Mouse (Mus musculus): ENCODE measurements around the gene Mrm3. TPM values are rescaled to one million over a fixed set of nuclear protein-coding genes. Genes with fewer than 3 reads are reported as not detected.
A peak's percentile ranks its signal among the peaks of the same experiment; 100 is the strongest.

Mrm3 gene
- polyA plus RNA-seq, 1 experiment from 2014 or later, result 17.1 TPM

DNA sequence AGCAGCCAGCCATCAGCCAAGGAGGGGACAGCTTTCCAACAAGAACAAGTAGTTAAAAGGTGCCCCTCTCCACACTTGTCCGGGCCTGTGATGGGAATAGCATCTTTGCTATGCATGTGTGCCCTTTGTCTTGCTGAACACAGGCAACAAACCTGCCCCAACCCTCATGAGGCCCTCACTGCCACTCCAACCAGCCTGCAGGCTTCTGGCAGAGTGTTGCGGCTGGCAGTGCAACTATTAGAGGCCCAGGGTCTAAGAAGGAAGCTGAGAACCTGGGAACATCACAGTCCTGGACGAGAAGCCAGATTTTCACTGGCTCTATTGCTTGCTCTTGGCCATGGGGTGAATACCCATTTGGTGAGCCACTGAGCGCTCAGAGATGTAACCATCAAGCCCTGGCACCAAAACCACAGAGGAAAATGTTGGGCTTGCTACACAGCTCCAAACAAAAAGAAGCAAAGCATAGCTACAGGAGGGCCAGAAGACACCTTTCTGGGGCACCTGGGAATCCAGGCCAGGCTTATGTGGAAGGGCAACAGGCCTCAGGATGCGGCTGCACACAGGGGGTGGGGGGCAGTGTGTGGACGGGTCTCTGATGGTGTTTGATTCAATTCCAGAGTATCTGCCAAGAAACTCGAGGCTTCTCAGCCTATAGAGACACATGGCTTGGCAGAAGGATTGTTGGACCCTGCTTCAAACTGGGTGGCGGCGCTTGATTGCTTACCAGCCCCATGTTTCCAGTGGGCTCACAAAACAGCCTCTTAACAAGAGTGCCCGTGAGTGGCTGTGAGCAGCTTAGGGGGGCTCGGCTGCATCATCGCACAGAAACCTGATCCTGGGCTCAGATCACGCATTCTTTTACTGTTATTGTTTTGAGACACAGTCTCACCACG, 35.7 kb downstream of the Mrm3 start:
- ATAC-seq (ENCODE audit: low FRiP score, low read depth), result no peak
- no peak overlapping the region for H3K27ac ChIP-seq
- peaks cover 10% of the 10 kb centered on the region for H3K4me1 ChIP-seq
- H3K36me3 ChIP-seq, result peaks cover 7% of the 10 kb centered on the region
- H3K27me3 ChIP-seq (replicated peaks), result no peaks in the 10 kb centered on the region
- WGBS, result 66% methylated on average over 14 of the region's 14 CpGs
- no peak overlapping the region for H3K4me2 ChIP-seq (replicated peaks)
- H3K4me3 ChIP-seq, result no peak overlapping the region
- H3K9ac ChIP-seq, result no peak overlapping the region
- no peaks in the 10 kb centered on the region for H3K9me3 ChIP-seq

DNA sequence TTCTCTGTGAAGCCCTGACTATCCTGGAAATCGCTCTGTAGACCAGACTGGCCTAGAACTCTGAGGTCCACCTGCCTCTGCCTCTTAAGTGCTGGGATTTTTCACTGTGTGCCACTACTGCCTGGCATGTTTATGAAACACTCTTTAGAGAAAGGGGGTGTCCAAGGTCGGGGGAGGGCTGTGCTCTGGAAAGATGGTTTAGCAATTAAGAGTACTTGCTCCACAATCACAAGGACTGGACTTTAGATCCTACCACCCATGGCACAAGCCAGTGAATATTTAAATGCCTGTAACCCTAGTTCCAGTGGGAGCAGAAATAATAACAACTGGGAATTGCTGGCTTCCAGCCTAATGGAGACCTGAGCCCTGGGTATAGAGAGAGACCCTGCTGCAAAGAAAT, 36.5 kb downstream of the Mrm3 start:
- Histone ChIP-seq H3K4me2 (replicated peaks) (no peak overlapping the region), H3K9ac (no peak overlapping the region), H3K36me3 (peaks cover 5% of the 10 kb centered on the region; the same call in 1 of the 2 replicates), H3K27ac (no peak overlapping the region), H3K9me3 (no peaks in the 10 kb centered on the region), H3K4me1 (peaks cover 16% of the 10 kb centered on the region), H3K27me3 (replicated peaks) (no peaks in the 10 kb centered on the region), H3K4me3 (no peak overlapping the region)
- no peak for ATAC-seq (ENCODE audit: low FRiP score, low read depth)
- 80% methylated on average over 2 of the region's 2 CpGs for WGBS

GRCm38 (mm10) chr11:76283841-76284240, 40.3 kb downstream of the Mrm3 start:
- Histone ChIP-seq H3K36me3 (no peaks in the 10 kb centered on the region), H3K4me2 (replicated peaks) (no peak overlapping the region), H3K9ac (no peak overlapping the region), H3K4me3 (no peak overlapping the region), H3K4me1 (peaks cover 43% of the 10 kb centered on the region), H3K9me3 (no peaks in the 10 kb centered on the region), H3K27me3 (replicated peaks) (no peaks in the 10 kb centered on the region), H3K27ac (no peak overlapping the region)
- 93% methylated on average over 6 of the region's 6 CpGs for WGBS
- ATAC-seq (ENCODE audit: low FRiP score, low read depth), result no peak

GRCm38 (mm10) chr11:76285431-76286075, 42.0 kb downstream of the Mrm3 start:
- no peaks in the 10 kb centered on the region for H3K9me3 ChIP-seq
- no peak for ATAC-seq (ENCODE audit: low FRiP score, low read depth)
- peaks cover 49% of the 10 kb centered on the region for H3K4me1 ChIP-seq
- H3K27me3 ChIP-seq (replicated peaks), result no peaks in the 10 kb centered on the region
- no peak overlapping the region for H3K9ac ChIP-seq
- H3K27ac ChIP-seq, result no peak overlapping the region
- WGBS, result 65% methylated on average over 7 of the region's 7 CpGs
- no peak overlapping the region for H3K4me2 ChIP-seq (replicated peaks)
- no peaks in the 10 kb centered on the region for H3K36me3 ChIP-seq
- H3K4me3 ChIP-seq, result no peak overlapping the region

DNA sequence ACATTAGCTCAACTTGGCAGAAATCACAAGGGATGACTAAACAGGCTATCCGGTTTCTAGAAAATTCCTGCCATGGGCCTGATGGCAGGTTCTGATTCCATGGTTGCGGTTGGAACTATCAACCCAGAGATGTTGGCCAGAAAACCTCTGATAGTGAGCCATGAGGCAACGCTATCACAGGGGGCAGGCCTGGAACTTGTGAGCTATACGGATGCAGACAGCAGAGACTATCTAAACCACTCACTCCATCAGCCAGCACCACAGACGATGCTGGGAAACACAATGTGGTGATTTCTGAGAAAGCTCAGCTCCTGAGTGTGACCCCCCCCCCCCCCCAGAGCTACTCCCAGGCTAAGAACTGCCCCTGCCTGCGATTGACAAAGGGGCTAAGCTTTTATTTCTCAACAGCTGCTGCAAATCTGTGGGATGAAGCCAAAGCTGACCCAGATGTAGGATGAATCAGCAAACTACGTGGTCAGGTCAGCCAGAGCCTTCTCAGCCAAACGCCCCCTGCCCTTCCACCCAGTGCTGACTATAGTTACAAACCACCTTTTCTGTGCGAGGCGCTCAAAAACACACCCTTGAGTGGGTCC, 43.1 kb downstream of the Mrm3 start:
- Histone ChIP-seq H3K4me1 (peaks cover 54% of the 10 kb centered on the region), H3K4me3 (no peak overlapping the region), H3K9me3 (no peaks in the 10 kb centered on the region), H3K27ac (no peak overlapping the region), H3K9ac (no peak overlapping the region), H3K4me2 (replicated peaks) (no peak overlapping the region), H3K36me3 (no peaks in the 10 kb centered on the region), H3K27me3 (replicated peaks) (no peaks in the 10 kb centered on the region)
- WGBS, result 67% methylated on average over 10 of the region's 10 CpGs
- no peak for ATAC-seq (ENCODE audit: low FRiP score, low read depth)

GRCm38 (mm10) chr11:76287301-76287700, 43.8 kb downstream of the Mrm3 start:
- Histone ChIP-seq H3K4me1 (peaks cover 56% of the 10 kb centered on the region), H3K4me2 (replicated peaks) (no peak overlapping the region), H3K9me3 (no peaks in the 10 kb centered on the region), H3K27me3 (replicated peaks) (no peaks in the 10 kb centered on the region), H3K4me3 (no peak overlapping the region), H3K36me3 (no peaks in the 10 kb centered on the region; the same call in 1 of the 2 replicates), H3K27ac (no peak overlapping the region), H3K9ac (no peak overlapping the region)
- ATAC-seq (ENCODE audit: low FRiP score, low read depth), result no peak
- 38% methylated on average over 10 of the region's 10 CpGs for WGBS

DNA sequence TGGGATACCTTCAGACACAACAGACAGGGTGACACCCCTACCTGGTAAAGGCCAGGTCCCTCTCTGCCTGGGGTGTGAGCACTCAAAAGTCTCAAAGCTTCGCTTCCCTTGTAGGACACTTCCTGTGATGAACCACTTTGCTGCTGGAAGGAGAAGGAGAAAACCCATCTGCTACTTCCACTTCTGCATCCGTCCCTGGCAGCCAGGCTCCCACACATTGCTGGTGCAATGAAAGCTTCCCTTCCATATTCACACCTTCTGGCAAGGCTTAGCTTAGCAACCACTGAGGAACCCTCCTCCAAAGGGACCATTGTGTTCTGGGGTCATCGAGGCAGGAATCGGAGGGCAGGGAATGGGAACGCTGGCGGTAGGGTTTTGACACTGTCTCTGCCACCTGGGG, 45.1 kb downstream of the Mrm3 start:
- no peak overlapping the region for H3K27ac ChIP-seq
- ATAC-seq (ENCODE audit: low FRiP score, low read depth), result no peak

DNA sequence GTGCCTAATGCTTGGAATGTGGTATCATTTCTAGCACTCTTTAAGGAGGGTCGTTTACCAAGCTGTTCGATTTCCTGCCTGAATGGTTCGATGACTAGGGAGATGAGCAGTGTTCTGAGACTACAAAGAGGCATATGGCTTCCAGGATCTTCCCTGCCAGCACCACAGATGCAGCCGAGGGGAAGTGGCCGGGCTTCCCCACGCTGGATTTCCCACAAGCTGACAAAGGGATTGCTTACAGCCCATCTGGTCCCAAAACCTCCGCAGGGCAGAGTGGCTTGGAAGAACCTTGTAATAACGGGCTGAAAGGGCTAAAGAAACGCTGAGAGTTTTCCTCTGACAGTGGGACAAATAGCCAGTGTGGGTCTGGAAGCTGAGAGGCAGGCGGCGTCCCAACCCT, 46.9 kb downstream of the Mrm3 start:
- Histone ChIP-seq H3K4me3 (no peak overlapping the region), H3K36me3 (no peaks in the 10 kb centered on the region; the same call in 1 of the 2 replicates), H3K9ac (0 out of 2 replicates have a peak overlapping the region, but pooled peaks have one; percentile 29), H3K4me1 (peaks cover 79% of the 10 kb centered on the region), H3K27me3 (replicated peaks) (no peaks in the 10 kb centered on the region), H3K9me3 (no peaks in the 10 kb centered on the region), H3K27ac (peak overlapping the region; percentile 89), H3K4me2 (replicated peaks) (peak overlapping the region; percentile 24; the same call in 1 of the 2 replicates)
- WGBS, result 15% methylated on average over 11 of the region's 11 CpGs
- peak; percentile 64 for ATAC-seq (ENCODE audit: low FRiP score, low read depth)

More for the DNA sequence above, 45.1 kb downstream of the Mrm3 start:
- Histone ChIP-seq H3K4me3 (no peak overlapping the region), H3K9ac (no peak overlapping the region), H3K4me1 (peaks cover 69% of the 10 kb centered on the region), H3K27me3 (replicated peaks) (no peaks in the 10 kb centered on the region), H3K36me3 (no peaks in the 10 kb centered on the region; the same call in 1 of the 2 replicates), H3K9me3 (no peaks in the 10 kb centered on the region), H3K4me2 (replicated peaks) (no peak overlapping the region)
- 78% methylated on average over 6 of the region's 6 CpGs for WGBS

GRCm38 (mm10) chr11:76291960-76292359, 48.4 kb downstream of the Mrm3 start:
- no peak for ATAC-seq (ENCODE audit: low FRiP score, low read depth)
- peaks cover 79% of the 10 kb centered on the region for H3K4me1 ChIP-seq
- 0 out of 2 replicates have a peak overlapping the region, but pooled peaks have one; percentile 1 for H3K27ac ChIP-seq

DNA sequence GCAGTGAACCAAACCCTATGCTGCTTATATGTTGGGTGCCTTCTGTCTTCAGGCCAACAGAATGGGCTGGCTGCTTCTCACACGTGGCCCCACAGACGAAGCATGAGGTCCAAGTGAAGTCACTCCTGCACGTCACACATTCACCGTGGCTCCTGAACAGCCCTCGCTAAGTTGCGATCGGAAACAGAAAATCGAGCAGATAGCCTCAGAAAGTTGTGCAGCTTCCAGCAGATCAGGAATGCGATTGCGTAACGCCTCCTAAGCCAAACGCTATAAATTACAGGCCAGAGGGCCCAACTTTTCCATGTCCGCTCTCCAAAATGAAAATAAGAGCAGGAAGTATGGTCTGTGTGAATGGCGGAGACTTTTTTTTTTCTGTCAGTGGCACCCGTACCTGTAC, 48.9 kb downstream of the Mrm3 start:
- no peak for ATAC-seq (ENCODE audit: low FRiP score, low read depth)
- H3K27ac ChIP-seq, result 0 out of 2 replicates have a peak overlapping the region, but pooled peaks have one; percentile 1
- H3K4me2 ChIP-seq (replicated peaks), result peak overlapping the region; percentile 24
- no peaks in the 10 kb centered on the region for H3K27me3 ChIP-seq (replicated peaks)
- H3K9ac ChIP-seq, result no peak overlapping the region
- 71% methylated on average over 15 of the region's 15 CpGs for WGBS
- no peaks in the 10 kb centered on the region for H3K9me3 ChIP-seq
- peaks cover 79% of the 10 kb centered on the region for H3K4me1 ChIP-seq
- no peaks in the 10 kb centered on the region; the same call in 1 of the 2 replicates for H3K36me3 ChIP-seq
- H3K4me3 ChIP-seq, result no peak overlapping the region

More at GRCm38 (mm10) chr11:76291960-76292359, 48.4 kb downstream of the Mrm3 start:
- Histone ChIP-seq H3K9me3 (no peaks in the 10 kb centered on the region), H3K27me3 (replicated peaks) (no peaks in the 10 kb centered on the region), H3K4me2 (replicated peaks) (no peak overlapping the region), H3K4me3 (no peak overlapping the region), H3K9ac (no peak overlapping the region), H3K36me3 (no peaks in the 10 kb centered on the region; the same call in 1 of the 2 replicates)
- WGBS, result 73% methylated on average over 4 of the region's 4 CpGs

- ATAC-seq (ENCODE audit: low FRiP score, low read depth), result no peak
- Histone ChIP-seq H3K27me3 (replicated peaks) (no peaks in the 10 kb centered on the region), H3K4me3 (no peak overlapping the region), H3K27ac (no peak overlapping the region), H3K36me3 (no peaks in the 10 kb centered on the region; the same call in 1 of the 2 replicates), H3K9me3 (no peaks in the 10 kb centered on the region), H3K9ac (no peak overlapping the region), H3K4me1 (peaks cover 76% of the 10 kb centered on the region), H3K4me2 (replicated peaks) (peak overlapping the region; percentile 24)
- WGBS, result 66% methylated on average over 6 of the region's 6 CpGs
These were observed 49.3 kb downstream of the Mrm3 start for GRCm38 (mm10) chr11:76292831-76293230.

DNA sequence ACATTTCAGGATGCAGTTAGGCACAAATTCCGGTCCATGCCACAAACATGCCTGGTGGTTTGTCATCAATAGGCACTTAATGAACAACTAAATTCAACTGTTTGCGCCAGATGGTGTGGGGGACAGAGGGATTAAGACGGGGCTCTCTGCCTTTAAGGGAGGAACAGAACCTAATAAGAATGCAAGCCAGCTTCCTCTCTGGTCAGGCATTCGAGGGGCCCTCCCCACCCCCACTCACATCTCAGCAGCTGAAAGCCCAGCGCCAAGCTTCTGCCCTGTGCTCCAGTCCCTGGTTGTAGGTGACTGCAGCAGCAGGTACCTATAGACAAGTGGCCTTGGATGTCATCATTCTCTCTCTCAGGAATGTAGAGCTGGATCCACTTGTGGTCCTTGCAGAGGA, 50.6 kb downstream of the Mrm3 start:
- 55% methylated on average over 5 of the region's 5 CpGs for WGBS
- Histone ChIP-seq H3K4me3 (no peak overlapping the region), H3K27ac (no peak overlapping the region), H3K4me2 (replicated peaks) (no peak overlapping the region), H3K4me1 (peaks cover 74% of the 10 kb centered on the region), H3K9me3 (no peaks in the 10 kb centered on the region), H3K27me3 (replicated peaks) (no peaks in the 10 kb centered on the region), H3K36me3 (no peaks in the 10 kb centered on the region; the same call in 1 of the 2 replicates), H3K9ac (no peak overlapping the region)
- no peak for ATAC-seq (ENCODE audit: low FRiP score, low read depth)
